9 mouse cellular contexts compared by ENCODE assay signal in genomic region chr2:79774372-79774771, GRCm38 (mm10).
DNase-seq lines count a peak whose midpoint lies in the region; ATAC-seq and TF ChIP-seq lines count a peak whose summit lies in the region.
"Had no signal": no experiment of that assay in that cellular context is flagged by ENCODE, and none has a peak within 500 bp of the region (broad histone marks: within the 10 kb centered on the region; RNA-seq: fewer than 3 reads in every experiment).

No protein-coding gene starts in this region.

- no peaks in the 10 kb centered on the region for H3K9me3 ChIP-seq in liver, postnatal 0 days (ENCODE audit: low read length)
- H3K9me3 ChIP-seq in neural tube, embryonic 14.5 days (ENCODE audit: control insufficient read depth, low read length): no peaks in the 10 kb centered on the region
- H3K9me3 ChIP-seq: embryonic facial prominence, embryonic 13.5 days had no signal

- no peak for TF ChIP-seq EP300 in liver, postnatal 0 days (IDR thresholded peaks at IDR 0.05; ENCODE audit: low read depth)

- no peaks in the 10 kb centered on the region for H3K4me1 ChIP-seq in liver, postnatal 0 days (ENCODE audit: insufficient read depth)
- no peaks in the 10 kb centered on the region for H3K4me1 ChIP-seq in neural tube, embryonic 14.5 days (ENCODE audit: control insufficient read depth, insufficient read depth, low read length)
- H3K4me1 ChIP-seq: embryonic facial prominence, embryonic 13.5 days had no signal

- H3K36me3 ChIP-seq in liver, postnatal 0 days (replicated peaks; ENCODE audit: insufficient read depth, low read length): no peaks in the 10 kb centered on the region
- no peaks in the 10 kb centered on the region for H3K36me3 ChIP-seq in neural tube, embryonic 14.5 days (ENCODE audit: control insufficient read depth, insufficient read depth, low read length)
- H3K36me3 ChIP-seq: embryonic facial prominence, embryonic 13.5 days had no signal

- DNase-seq in B cell, adult 2 months: peak; percentile 79 to 81
- peak; percentile 45 for DNase-seq in adrenal gland, adult 2 months
- peak; percentile 71 for DNase-seq in embryo, embryonic 11.5 days (ENCODE audit: low read depth, low spot score)
- peak; percentile 57 to 66 for DNase-seq in heart, adult 9 months (ENCODE audit: low spot score in 2 of 2)
- DNase-seq in kidney, postnatal 25 days: peak; percentile 74 to 90
- DNase-seq in liver, postnatal 0 days: peak; percentile 51
- DNase-seq in thymus, postnatal 14 days: peak; percentile 46

- H3K27me3 ChIP-seq in liver, postnatal 0 days (ENCODE audit: insufficient read depth, low read length): no peaks in the 10 kb centered on the region
- H3K27me3 ChIP-seq in neural tube, embryonic 14.5 days (ENCODE audit: control insufficient read depth, insufficient read depth, low read length): no peaks in the 10 kb centered on the region
- H3K27me3 ChIP-seq: embryonic facial prominence, embryonic 13.5 days had no signal

- H3K4me3 ChIP-seq in liver, postnatal 0 days (ENCODE audit: low read depth, low read length): no peak overlapping the region
- H3K4me3 ChIP-seq in neural tube, embryonic 14.5 days (ENCODE audit: low read depth, low read length): no peak overlapping the region
- H3K4me3 ChIP-seq: embryonic facial prominence, embryonic 13.5 days had no signal

- no peak overlapping the region for H3K9ac ChIP-seq in liver, postnatal 0 days (replicated peaks)
- H3K9ac ChIP-seq in neural tube, embryonic 14.5 days (replicated peaks; ENCODE audit: low read depth, low read length): no peak overlapping the region
- H3K9ac ChIP-seq: embryonic facial prominence, embryonic 13.5 days had no signal

- no peak overlapping the region for H3K4me2 ChIP-seq in liver, postnatal 0 days (ENCODE audit: low read depth, low read length)
- no peak overlapping the region for H3K4me2 ChIP-seq in neural tube, embryonic 14.5 days (ENCODE audit: low read depth, low read length)
- H3K4me2 ChIP-seq: embryonic facial prominence, embryonic 13.5 days had no signal

- TF ChIP-seq CTCF in liver, postnatal 0 days (IDR thresholded peaks at IDR 0.05; ENCODE audit: low read depth): peak; percentile 86

- 2% methylated on average over 5 of the region's 5 CpGs for WGBS in liver, postnatal 0 days (ENCODE audit: insufficient replicate concordance)
- 2% methylated on average over 5 of the region's 5 CpGs for WGBS in neural tube, embryonic 14.5 days

- ATAC-seq in liver, postnatal 0 days: peak; percentile 67
- ATAC-seq in neural tube, embryonic 14.5 days (ENCODE audit: low read depth): peak; percentile 71; the same call in 1 of the 2 replicates

- H3K27ac ChIP-seq in liver, postnatal 0 days (ENCODE audit: low read depth): no peak overlapping the region
- H3K27ac ChIP-seq in neural tube, embryonic 14.5 days (ENCODE audit: low read depth, low read length): no peak overlapping the region
- H3K27ac ChIP-seq: embryonic facial prominence, embryonic 13.5 days had no signal
